ENCODE assay signal across 8 mouse cellular contexts in the genomic region with DNA sequence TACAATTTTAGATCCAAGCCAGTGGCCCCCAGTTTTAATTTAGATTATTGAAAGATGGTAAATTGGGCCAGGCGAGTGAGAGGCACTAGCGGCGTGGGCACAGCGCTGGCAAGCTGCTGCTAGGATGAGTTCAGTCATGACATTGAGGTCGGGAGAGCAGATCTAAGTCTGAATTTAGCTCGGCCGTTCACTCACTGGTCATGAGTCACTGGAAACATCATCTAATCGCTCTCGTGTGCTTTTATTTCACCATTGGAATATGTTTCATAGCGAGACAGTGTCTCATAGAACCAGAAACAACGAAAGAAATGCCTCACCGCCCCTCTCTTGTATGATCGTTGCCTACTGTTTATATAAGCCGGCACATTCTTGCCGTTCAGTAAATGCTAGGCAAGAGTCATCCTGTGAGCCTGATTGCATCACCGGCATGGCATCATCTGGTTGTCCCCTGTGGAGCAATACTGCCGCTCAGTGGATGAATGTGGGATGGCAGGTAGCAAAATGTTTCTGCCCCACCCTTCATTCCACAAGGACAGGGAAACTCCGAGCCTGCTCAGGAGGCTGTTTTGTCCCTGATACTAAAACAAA.
A peak's percentile ranks its signal among the peaks of the same experiment; 100 is the strongest.
DNase-seq lines count a peak whose midpoint lies in the region.

No protein-coding gene starts in this region.

- H3K36me3 ChIP-seq in megakaryocyte, embryonic 14.5 days (replicated peaks; ENCODE audit: low read length), result no peaks in the 10 kb centered on the region

- H3K27me3 ChIP-seq in megakaryocyte, embryonic 14.5 days (replicated peaks), result peaks cover 19% of the 10 kb centered on the region

- peaks cover 17% of the 10 kb centered on the region for H3K4me1 ChIP-seq in megakaryocyte, embryonic 14.5 days

- peak; percentile 92 to 99 for DNase-seq in adrenal gland, adult (ENCODE audit: inconsistent age in 2 of 2, low spot score in 1 of 2)
- DNase-seq in embryo, embryonic 10.5 days (ENCODE audit: low spot score), result peak; percentile 95
- peak; percentile 90 for DNase-seq in gastrocnemius, postnatal 14 days
- DNase-seq in induced T-regulatory cell, adult 2 months (ENCODE audit: low read depth), result peak; percentile 94
- peak; percentile 81 to 99 for DNase-seq in left cerebral cortex, adult 8-10 months (ENCODE audit: low spot score in 2 of 2)
- peak; percentile 96 to 98 for DNase-seq in right cerebral cortex, adult 2 months (ENCODE audit: low spot score in 2 of 2)
- peak; percentile 84 for DNase-seq in urinary bladder, postnatal 10 days (ENCODE audit: low spot score)

- intact Hi-C loops in gastrocnemius, postnatal 14 days (cut with DNase I; ENCODE audit: low total_unique reads), result loop anchor here (5.0 kb wide), 1 partner anchor 254 kb away; no protein-coding TSS in a partner anchor

- H3K9me3 ChIP-seq in megakaryocyte, embryonic 14.5 days, result no peaks in the 10 kb centered on the region

- H3K4me3 ChIP-seq in megakaryocyte, embryonic 14.5 days (replicated peaks), result peak overlapping the region; percentile 66

Comparison
In these comparisons a context has a peak if more than half of its experiments do, and no peak if none do; other contexts are left out.
1. Peak in every context shown above with its lines: DNase-seq and H3K4me3 ChIP-seq.